ENCODE assay signal across 22 mouse cellular contexts in genomic region chr11:12467836-12468235, GRCm38 (mm10). TPM values are rescaled to one million over a fixed set of nuclear protein-coding genes. Genes with fewer than 3 reads are reported as not detected.
A peak's percentile ranks its signal among the peaks of the same experiment; 100 is the strongest.
DNase-seq lines count a peak whose midpoint lies in the region; ATAC-seq and TF ChIP-seq lines count a peak whose summit lies in the region.
"Had no signal": no experiment of that assay in that cellular context is flagged by ENCODE, and none has a peak within 500 bp of the region (broad histone marks: within the 10 kb centered on the region; RNA-seq: fewer than 3 reads in every experiment).

No protein-coding gene starts in this region.

- H3K27me3 ChIP-seq in ES-Bruce4 (ENCODE audit: control insufficient read depth, insufficient read depth, low read length, poor library complexity, severe bottlenecking) = no peaks in the 10 kb centered on the region
- no peaks in the 10 kb centered on the region for H3K27me3 ChIP-seq in intestine, embryonic 15.5 days (replicated peaks)
- peaks cover 6% of the 10 kb centered on the region for H3K27me3 ChIP-seq in forebrain, embryonic 11.5 days (ENCODE audit: control insufficient read depth, insufficient read depth, low read length)
- H3K27me3 ChIP-seq: CH12.LX had no signal

- TF ChIP-seq CTCF in ES-Bruce4 (IDR thresholded peaks at IDR 0.05; ENCODE audit: low read depth, low read length) = no peak

- H3K9me3 ChIP-seq in ES-Bruce4 (replicated peaks; ENCODE audit: control insufficient read depth, insufficient read depth, low read length, poor library complexity, severe bottlenecking) = no peaks in the 10 kb centered on the region
- no peaks in the 10 kb centered on the region for H3K9me3 ChIP-seq in ES-E14 (ENCODE audit: control insufficient read depth, insufficient read depth, low read depth, low read length)
- no peaks in the 10 kb centered on the region for H3K9me3 ChIP-seq in intestine, embryonic 15.5 days
- no peaks in the 10 kb centered on the region for H3K9me3 ChIP-seq in forebrain, embryonic 11.5 days (ENCODE audit: control insufficient read depth, low read length)
- H3K9me3 ChIP-seq: embryonic facial prominence, embryonic 10.5 days; embryonic facial prominence, embryonic 12.5 days; forebrain, embryonic 12.5 days had no signal

- H3K9ac ChIP-seq in ES-Bruce4 (ENCODE audit: low read depth, poor library complexity, severe bottlenecking) (no peak overlapping the region), ES-E14 (ENCODE audit: insufficient read depth, low read depth, low read length, poor library complexity, severe bottlenecking) (no peak overlapping the region)
- H3K9ac ChIP-seq in intestine, embryonic 15.5 days = no peak overlapping the region
- H3K9ac ChIP-seq in forebrain, embryonic 11.5 days (ENCODE audit: low read length) = no peak overlapping the region
- H3K9ac ChIP-seq: embryonic facial prominence, embryonic 12.5 days; forebrain, embryonic 12.5 days had no signal

- no peak overlapping the region for H3K4me2 ChIP-seq in intestine, embryonic 15.5 days (replicated peaks)
- no peak overlapping the region for H3K4me2 ChIP-seq in forebrain, embryonic 11.5 days (ENCODE audit: low read depth, low read length, severe bottlenecking)
- H3K4me2 ChIP-seq: embryonic facial prominence, embryonic 12.5 days; forebrain, embryonic 12.5 days had no signal

- no peak overlapping the region for H3K4me3 ChIP-seq in ES-Bruce4 (ENCODE audit: low read depth, low read length)
- no peak overlapping the region for H3K4me3 ChIP-seq in ES-E14 (ENCODE audit: insufficient read depth in 1 of 2, low read depth in 1 of 2, low read length in 2 of 2, poor library complexity in 1 of 2, severe bottlenecking in 1 of 2)
- H3K4me3 ChIP-seq in intestine, embryonic 15.5 days (replicated peaks) = no peak overlapping the region
- no peak overlapping the region for H3K4me3 ChIP-seq in forebrain, embryonic 11.5 days (ENCODE audit: low read depth, low read length)
- H3K4me3 ChIP-seq: embryonic facial prominence, embryonic 10.5 days; embryonic facial prominence, embryonic 12.5 days; forebrain, embryonic 12.5 days had no signal

- in situ Hi-C loops in ES-E14 (cut with MboI; ENCODE audit: low sequenced_read_pairs in 2 of 2, unreplicated experiment in 2 of 2) = no loop called here

- DNase-seq in ES-E14 (ENCODE audit: low read depth, low spot score) (no peak), ZHBTc4 (ENCODE audit: low read depth, low spot score) (peak; percentile 61)
- DNase-seq in forebrain, embryonic 11.5 days (ENCODE audit: low spot score) = no peak
- DNase-seq: adrenal gland, adult 2 months; adrenal gland, postnatal 10 days; adrenal gland, postnatal 25 days; B cell, adult 2 months; cerebellum, adult 11 months; cerebellum, adult 18-20 months; cerebellum, adult 8-10 months; cerebellum, postnatal 10 days; cerebellum, postnatal 25 days had no signal

- peaks cover 10% of the 10 kb centered on the region for H3K4me1 ChIP-seq in ES-Bruce4 (ENCODE audit: control insufficient read depth, insufficient read depth, low read length)
- peaks cover 21 to 38% of the 10 kb centered on the region in 2 experiments for H3K4me1 ChIP-seq in ES-E14 (ENCODE audit: control insufficient read depth in 2 of 2, insufficient read depth in 2 of 2, low read length in 2 of 2, poor library complexity in 1 of 2)
- peaks cover 2% of the 10 kb centered on the region; the same call in 1 of the 2 replicates for H3K4me1 ChIP-seq in intestine, embryonic 15.5 days (replicated peaks)
- H3K4me1 ChIP-seq in forebrain, embryonic 11.5 days (replicated peaks; ENCODE audit: control insufficient read depth, insufficient read depth, low read length) = no peaks in the 10 kb centered on the region; the same call in 1 of the 2 replicates

- WGBS in intestine, embryonic 15.5 days = 97% methylated on average over 1 of the region's 1 CpGs
- 83% methylated on average over 1 of the region's 1 CpGs for WGBS in forebrain, embryonic 11.5 days

- peak overlapping the region; percentile 92 for H3K27ac ChIP-seq in ES-Bruce4 (ENCODE audit: insufficient read depth, low read length)
- peak overlapping the region; percentile 62; the same call in 1 of the 2 replicates for H3K27ac ChIP-seq in ES-E14 (ENCODE audit: insufficient read depth, low read depth, low read length, poor library complexity, severe bottlenecking)
- no peak overlapping the region for H3K27ac ChIP-seq in intestine, embryonic 15.5 days
- no peak overlapping the region for H3K27ac ChIP-seq in forebrain, embryonic 11.5 days (ENCODE audit: low read depth, low read length)
- H3K27ac ChIP-seq: embryonic facial prominence, embryonic 10.5 days; embryonic facial prominence, embryonic 12.5 days; forebrain, embryonic 12.5 days had no signal

- no peaks in the 10 kb centered on the region for H3K36me3 ChIP-seq in ES-Bruce4 (ENCODE audit: control insufficient read depth, insufficient read depth, low read length, poor library complexity, severe bottlenecking)
- no peaks in the 10 kb centered on the region for H3K36me3 ChIP-seq in ES-E14 (ENCODE audit: control insufficient read depth, insufficient read depth, low read length, poor library complexity, severe bottlenecking)
- no peaks in the 10 kb centered on the region for H3K36me3 ChIP-seq in intestine, embryonic 15.5 days
- H3K36me3 ChIP-seq in forebrain, embryonic 11.5 days (ENCODE audit: control insufficient read depth, insufficient read depth, low read length) = no peaks in the 10 kb centered on the region
- H3K36me3 ChIP-seq: embryonic facial prominence, embryonic 10.5 days; embryonic facial prominence, embryonic 12.5 days; forebrain, embryonic 12.5 days had no signal

- no peak for TF ChIP-seq POLR2A in ES-Bruce4 (IDR thresholded peaks at IDR 0.05; ENCODE audit: insufficient read depth, low read length)

- no peak for ATAC-seq in intestine, embryonic 15.5 days
- no peak for ATAC-seq in forebrain, embryonic 11.5 days (replicated peaks; ENCODE audit: low FRiP score)
- ATAC-seq: CD4-positive, CD25-positive, alpha-beta regulatory T cell, adult 4 months; forebrain, embryonic 14.5 days; forebrain, embryonic 16.5 days had no signal

- TF ChIP-seq EP300 in ES-Bruce4 (IDR thresholded peaks at IDR 0.05; ENCODE audit: insufficient read depth, low read depth, low read length) = no peak

TF ChIP-seq in ES-E14, 5 proteins besides CTCF, POLR2A, EP300 and RAD21:
- TF ChIP-seq ZC3H11A (IDR thresholded peaks at IDR 0.05; ENCODE audit: borderline replicate concordance, low read depth, low read length) (no peak), HCFC1 (IDR thresholded peaks at IDR 0.05; ENCODE audit: borderline replicate concordance, insufficient read depth, low read length) (no peak), MAFK (IDR thresholded peaks at IDR 0.05; ENCODE audit: insufficient read depth, low read depth, low read length) (no peak), CHD2 (IDR thresholded peaks at IDR 0.05; ENCODE audit: low read depth, low read length) (no peak), ZNF384 (IDR thresholded peaks at IDR 0.05; ENCODE audit: low read depth, low read length) (no peak)

RNA-seq across cellular contexts. Expression of gene Cobl, which starts 3.1 kb away (rescaled TPM):
- polyA plus RNA-seq in ES-Bruce4 (2011; ENCODE audit: insufficient read depth, insufficient read length, low read depth, missing spikeins) = 23.2 and 25.3 TPM in 2 replicates
- total RNA-seq in ES-E14 (2012; rRNA removed) = 33.2 and 36.5 TPM in 2 replicates
- polyA plus RNA-seq in intestine, embryonic 15.5 days (2015; fragmentation: Nextera tagmentation; extraction: Ambion mirVana) = 9.0 and 9.3 TPM in 2 replicates
- polyA plus RNA-seq in forebrain, embryonic 11.5 days (2014; fragmentation: Nextera tagmentation; extraction: Ambion mirVana) = 3.0 and 3.6 TPM in 2 replicates
- total RNA-seq: MEL had no signal

Comparison
In these comparisons a context has a peak if more than half of its experiments do, and no peak if none do; other contexts are left out.
1. H3K27ac ChIP-seq: peak in ES-Bruce4 (single experiment) and ES-E14 (single experiment); none in intestine, embryonic 15.5 days (single experiment) and forebrain, embryonic 11.5 days (single experiment).